Mouse (Mus musculus) embryonic facial prominence, embryonic 12.5 days (tissue): ENCODE measurements at regions not wholly inside any gene's neighbourhood (a gene's known extent, or its start where the extent isn't known, plus 50 kb on each side); places are given as distances from the start of the nearest gene placed in this dataset.

Experiments used
- ATAC-seq: fragments of 200-750 bp; cut with Nextera tagmentation; 2 replicates; pipeline ENCODE4 v1.8.0; 2017; ENCODE audit not compliant: insufficient number of reproducible peaks, insufficient read depth, low FRiP score, low TSS enrichment
- H3K27ac ChIP-seq: fragments of 300-500 bp; sonication (generic); 2 replicates; pipeline ENCODE4 v1.5.1; 2016; ENCODE audit warnings: mild to moderate bottlenecking
- H3K27me3 ChIP-seq: fragments of 300-500 bp; sonication (generic); 2 replicates; pipeline ENCODE4 v1.6.1; 2016; ENCODE audit warnings: mild to moderate bottlenecking, moderate library complexity
- H3K36me3 ChIP-seq: fragments of 300-500 bp; sonication (generic); 2 replicates; pipeline ENCODE4 v1.6.1; 2016; ENCODE audit warnings: mild to moderate bottlenecking
- H3K4me1 ChIP-seq: fragments of 300-500 bp; sonication (generic); 2 replicates; pipeline ENCODE4 v1.6.1; 2016
- H3K4me2 ChIP-seq: fragments of 300-500 bp; sonication (generic); replicated peaks from 2 replicates; pipeline ENCODE4 v1.6.1; 2016; ENCODE audit warnings: mild to moderate bottlenecking, moderate library complexity
- H3K4me3 ChIP-seq: fragments of 300-500 bp; sonication (generic); 2 replicates; pipeline ENCODE4 v1.5.1; 2016; ENCODE audit warnings: mild to moderate bottlenecking
- H3K9ac ChIP-seq: fragments of 300-500 bp; sonication (generic); 2 replicates; pipeline ENCODE4 v1.6.1; 2016; ENCODE audit warnings: mild to moderate bottlenecking, moderate library complexity
- H3K9me3 ChIP-seq: fragments of 300-500 bp; sonication (generic); 2 replicates; pipeline ENCODE4 v1.6.1; 2016; ENCODE audit warnings: mild to moderate bottlenecking, moderate library complexity
- WGBS: fragments of 180-500 bp; shearing (Covaris S2); methylation state at CpG from one replicate; pipeline ENCODE4 v1.1.7; 2016; 5-methylcytosine and 5-hydroxymethylcytosine counted together

- no peak overlapping the region for H3K9ac ChIP-seq
- H3K4me2 ChIP-seq, result no peak overlapping the region
- H3K27me3 ChIP-seq, result no peaks in the 10 kb centered on the region
- no peak overlapping the region for H3K4me3 ChIP-seq
- no peak overlapping the region for H3K27ac ChIP-seq
- no peaks in the 10 kb centered on the region for H3K4me1 ChIP-seq
- H3K9me3 ChIP-seq, result no peaks in the 10 kb centered on the region
- ATAC-seq, result no peak
- 77% methylated on average over 3 of the region's 3 CpGs for WGBS
- H3K36me3 ChIP-seq, result no peaks in the 10 kb centered on the region
Observed at GRCm38 (mm10) chr3:131698070-131698750, 133.6 kb downstream of the Papss1 start.

GRCm38 (mm10) chr3:131703134-131703533, 138.6 kb downstream of the Papss1 start:
- no peak for ATAC-seq
- Histone ChIP-seq H3K36me3 (no peaks in the 10 kb centered on the region), H3K4me3 (no peak overlapping the region), H3K4me1 (no peaks in the 10 kb centered on the region), H3K27me3 (no peaks in the 10 kb centered on the region), H3K9me3 (no peaks in the 10 kb centered on the region), H3K4me2 (no peak overlapping the region), H3K27ac (no peak overlapping the region), H3K9ac (no peak overlapping the region)

- no peak overlapping the region for H3K4me2 ChIP-seq
- 80% methylated on average over 8 of the region's 8 CpGs for WGBS
- no peak overlapping the region for H3K27ac ChIP-seq
- no peak overlapping the region for H3K9ac ChIP-seq
- no peaks in the 10 kb centered on the region for H3K4me1 ChIP-seq
- no peaks in the 10 kb centered on the region for H3K36me3 ChIP-seq
- no peaks in the 10 kb centered on the region for H3K9me3 ChIP-seq
- H3K27me3 ChIP-seq, result no peaks in the 10 kb centered on the region
- no peak for ATAC-seq
- H3K4me3 ChIP-seq, result no peak overlapping the region
Observed at GRCm38 (mm10) chr3:131713532-131713931, 149.0 kb downstream of the Papss1 start.

- H3K27me3 ChIP-seq, result no peaks in the 10 kb centered on the region
- WGBS, result 75% methylated on average over 8 of the region's 8 CpGs
- ATAC-seq, result no peak
Observed at GRCm38 (mm10) chr3:131718761-131719160, 154.2 kb downstream of the Papss1 start.

GRCm38 (mm10) chr3:131728618-131729017, 164.1 kb downstream of the Papss1 start:
- Histone ChIP-seq H3K4me3 (no peak overlapping the region), H3K4me1 (no peaks in the 10 kb centered on the region), H3K9me3 (no peaks in the 10 kb centered on the region), H3K27ac (no peak overlapping the region), H3K27me3 (no peaks in the 10 kb centered on the region), H3K36me3 (no peaks in the 10 kb centered on the region), H3K9ac (no peak overlapping the region), H3K4me2 (no peak overlapping the region)
- ATAC-seq, result no peak
- WGBS, result 91% methylated on average over 3 of the region's 3 CpGs

More at GRCm38 (mm10) chr3:131718761-131719160, 154.2 kb downstream of the Papss1 start:
- no peak overlapping the region for H3K4me3 ChIP-seq
- no peaks in the 10 kb centered on the region for H3K4me1 ChIP-seq
- H3K9ac ChIP-seq, result no peak overlapping the region
- H3K27ac ChIP-seq, result no peak overlapping the region
- no peak overlapping the region for H3K4me2 ChIP-seq
- H3K9me3 ChIP-seq, result no peaks in the 10 kb centered on the region
- no peaks in the 10 kb centered on the region for H3K36me3 ChIP-seq

- WGBS, result 82% methylated on average over 6 of the region's 6 CpGs
- ATAC-seq, result no peak
- H3K4me2 ChIP-seq, result no peak overlapping the region
- no peaks in the 10 kb centered on the region for H3K36me3 ChIP-seq
- H3K9me3 ChIP-seq, result no peaks in the 10 kb centered on the region
- H3K4me1 ChIP-seq, result 0 out of 2 replicates have a peak, but pooled peaks cover 3% of the 10 kb centered on the region
- no peak overlapping the region for H3K27ac ChIP-seq
- H3K27me3 ChIP-seq, result no peaks in the 10 kb centered on the region
- no peak overlapping the region for H3K4me3 ChIP-seq
- H3K9ac ChIP-seq, result no peak overlapping the region
Observed at GRCm38 (mm10) chr3:131734226-131734625, 169.7 kb downstream of the Papss1 start.

- Histone ChIP-seq H3K4me1 (0 out of 2 replicates have a peak, but pooled peaks cover 3% of the 10 kb centered on the region), H3K9me3 (no peaks in the 10 kb centered on the region), H3K27me3 (no peaks in the 10 kb centered on the region), H3K36me3 (no peaks in the 10 kb centered on the region), H3K4me3 (no peak overlapping the region), H3K4me2 (no peak overlapping the region), H3K9ac (no peak overlapping the region), H3K27ac (no peak overlapping the region)
- WGBS, result 71% methylated on average over 6 of the region's 6 CpGs
- ATAC-seq, result no peak
Observed at GRCm38 (mm10) chr3:131737461-131737860, 172.9 kb downstream of the Papss1 start.

- no peak for ATAC-seq
- no peaks in the 10 kb centered on the region for H3K27me3 ChIP-seq
- H3K9ac ChIP-seq, result no peak overlapping the region
- no peak overlapping the region for H3K4me2 ChIP-seq
- H3K4me1 ChIP-seq, result 0 out of 2 replicates have a peak, but pooled peaks cover 3% of the 10 kb centered on the region
- no peaks in the 10 kb centered on the region for H3K9me3 ChIP-seq
- WGBS, result 73% methylated on average over 17 of the region's 17 CpGs
- no peaks in the 10 kb centered on the region for H3K36me3 ChIP-seq
- H3K27ac ChIP-seq, result no peak overlapping the region
- no peak overlapping the region for H3K4me3 ChIP-seq
Observed at GRCm38 (mm10) chr3:131737953-131738598, 173.5 kb downstream of the Papss1 start.

GRCm38 (mm10) chr3:131755537-131755936, 191.0 kb downstream of the Papss1 start:
- Histone ChIP-seq H3K4me1 (no peaks in the 10 kb centered on the region), H3K9ac (no peak overlapping the region), H3K4me3 (no peak overlapping the region), H3K9me3 (0 out of 2 replicates have a peak, but pooled peaks cover 5% of the 10 kb centered on the region), H3K4me2 (no peak overlapping the region), H3K27me3 (no peaks in the 10 kb centered on the region), H3K27ac (no peak overlapping the region), H3K36me3 (no peaks in the 10 kb centered on the region)
- WGBS, result 56% methylated on average over 2 of the region's 2 CpGs
- no peak for ATAC-seq

- no peak overlapping the region for H3K4me3 ChIP-seq
- H3K4me1 ChIP-seq, result no peaks in the 10 kb centered on the region
- H3K9me3 ChIP-seq, result 0 out of 2 replicates have a peak, but pooled peaks cover 5% of the 10 kb centered on the region
- no peaks in the 10 kb centered on the region for H3K36me3 ChIP-seq
- no peak overlapping the region for H3K9ac ChIP-seq
- H3K4me2 ChIP-seq, result no peak overlapping the region
- H3K27ac ChIP-seq, result no peak overlapping the region
- 70% methylated on average over 5 of the region's 5 CpGs for WGBS
- H3K27me3 ChIP-seq, result no peaks in the 10 kb centered on the region
- ATAC-seq, result no peak
Observed at GRCm38 (mm10) chr3:131756126-131756525, 191.6 kb downstream of the Papss1 start.

- no peak overlapping the region for H3K9ac ChIP-seq
- no peak for ATAC-seq
- no peaks in the 10 kb centered on the region for H3K9me3 ChIP-seq
- H3K4me3 ChIP-seq, result no peak overlapping the region
- 0 out of 2 replicates have a peak, but pooled peaks cover 5% of the 10 kb centered on the region for H3K4me1 ChIP-seq
- whole genome bisulfite sequencing, result 82% methylated on average over 1 of the region's 1 CpGs
- H3K27ac ChIP-seq, result no peak overlapping the region
- H3K4me2 ChIP-seq, result no peak overlapping the region
- H3K27me3 ChIP-seq, result no peaks in the 10 kb centered on the region
- H3K36me3 ChIP-seq, result no peaks in the 10 kb centered on the region
Observed at GRCm38 (mm10) chr3:131769976-131770375, 205.4 kb downstream of the Papss1 start.

- H3K4me2 ChIP-seq, result no peak overlapping the region
- H3K36me3 ChIP-seq, result no peaks in the 10 kb centered on the region
- 96% methylated on average over 1 of the region's 1 CpGs for WGBS
- no peak overlapping the region for H3K27ac ChIP-seq
- H3K27me3 ChIP-seq, result no peaks in the 10 kb centered on the region
- no peak overlapping the region for H3K4me3 ChIP-seq
- no peak overlapping the region for H3K9ac ChIP-seq
- H3K9me3 ChIP-seq, result no peaks in the 10 kb centered on the region
- 0 out of 2 replicates have a peak, but pooled peaks cover 5% of the 10 kb centered on the region for H3K4me1 ChIP-seq
- no peak for ATAC-seq
Observed at GRCm38 (mm10) chr3:131770486-131770885, 205.9 kb downstream of the Papss1 start.
